Mouse (Mus musculus): ENCODE measurements around the gene Txndc17. TPM values are rescaled to one million over a fixed set of nuclear protein-coding genes. Genes with fewer than 3 reads are reported as not detected.

The Txndc17 gene
- total RNA-seq (2023) = 10 to 100 TPM; 22.7 to 28.5 TPM

GRCm38 (mm10) chr11:72207204-72207833, at the start of gene Txndc17, which contains the start of gene 4933427D14Rik:
Gene Txndc17, plus strand, starts transcription at chr11:72207547.
Gene 4933427D14Rik, minus strand, starts transcription at chr11:72207459.

GRCm38 (mm10) chr11:72206341-72207203, 775 bp upstream of the Txndc17 start, which contains the start of gene Gm43951:
Gene Gm43951, minus strand, starts transcription at chr11:72206840.

GRCm38 (mm10) chr11:72215410-72215797, 8.1 kb downstream of the Txndc17 start, which contains the start of gene Med31:
Gene Med31, minus strand, starts transcription at chr11:72215592.

Other genes starting within 250 kb of the Txndc17 start
- gene Aipl1, start 170.0 kb upstream of the Txndc17 start, total RNA-seq (2023) = under 1 TPM in 1 of 2 experiments, not detected in 1; 0.24 TPM
- under 1 TPM in 1 of 2 experiments, not detected in 1; 0.61 TPM for gene Pimreg, start 165.5 kb upstream of the Txndc17 start, total RNA-seq (2023)
- not detected for gene Pitpnm3, start 71.8 kb upstream of the Txndc17 start, total RNA-seq (2023)
- gene Gm43951, start 707 bp upstream of the Txndc17 start, total RNA-seq (2023) = under 1 TPM; 0.49 to 0.80 TPM
- 10 to 100 TPM; 17.7 to 21.2 TPM for gene 4933427D14Rik, start 88 bp upstream of the Txndc17 start, total RNA-seq (2023)
- gene Med31, start 8.0 kb downstream of the Txndc17 start, total RNA-seq (2023) = 10 to 100 TPM; 31.4 to 37.4 TPM
- not detected for gene Slc13a5, start 59.7 kb downstream of the Txndc17 start, total RNA-seq (2023)
- 10 to 100 TPM; 33.4 to 56.4 TPM for gene Xaf1, start 94.1 kb downstream of the Txndc17 start, total RNA-seq (2023)
- gene Fbxo39, start 106.9 kb downstream of the Txndc17 start, total RNA-seq (2023) = under 1 TPM in 1 of 2 experiments, not detected in 1; 0.64 TPM
- gene Tekt1, start 154.9 kb downstream of the Txndc17 start, total RNA-seq (2023) = not detected
- 1 to 10 TPM in 1 of 2 experiments, not detected in 1; 1.0 TPM for gene Smtnl2, start 204.2 kb downstream of the Txndc17 start, total RNA-seq (2023)
- gene Ggt6, start 228.0 kb downstream of the Txndc17 start, total RNA-seq (2023) = not detected
- gene Mybbp1a, start 233.8 kb downstream of the Txndc17 start, total RNA-seq (2023) = 100 to 1,000 TPM; 155 to 165 TPM